Mouse (Mus musculus) megakaryocyte, embryonic 14.5 days (primary cell): ENCODE data around the gene Sdhb.

ENCODE experiments used
- FLI1 ChIP-seq: IDR thresholded peaks from 2 replicates; pipeline ENCODE4 v1.6.1; 2012; ENCODE audit warnings: low read length, inconsistent platforms, mixed read lengths
- GATA1 ChIP-seq: IDR thresholded peaks from 3 replicates; pipeline ENCODE4 v1.6.1; 2012; ENCODE audit warnings: mixed read lengths, low read length, inconsistent platforms, borderline replicate concordance

- TF ChIP-seq GATA1 (no peak), FLI1 (no peak)
Measured at GRCm38 (mm10) chr4:141020811-141021613, 60.0 kb downstream of the Sdhb start.
